Mouse (Mus musculus): ENCODE data around the gene Pax2. TPM values are rescaled to one million over a fixed set of nuclear protein-coding genes. Genes with fewer than 3 reads are reported as not detected.

The Pax2 gene
- total and polyA plus RNA-seq, 3 experiments = not detected

DNA sequence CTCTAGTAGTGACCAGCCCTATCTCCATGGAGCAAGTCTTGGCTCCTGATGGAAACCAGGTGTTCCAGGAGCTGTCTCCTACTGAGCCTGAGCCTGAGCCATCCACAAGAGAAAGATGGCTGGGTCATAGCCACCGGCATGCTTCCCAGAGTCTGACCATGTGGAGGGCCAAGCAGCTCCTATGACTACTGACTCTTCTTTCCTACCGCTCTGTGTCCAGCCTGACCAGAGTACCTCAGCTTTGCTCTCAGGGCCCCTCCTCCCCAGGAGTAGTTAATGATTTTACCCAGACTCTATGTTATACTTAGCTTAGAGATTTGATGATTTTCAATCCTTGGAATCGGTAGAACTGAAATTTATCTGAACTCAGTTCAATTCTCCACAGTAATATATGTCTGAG is 59.3 kb downstream of the Pax2 start:
- Histone ChIP-seq H3K4me3 (ENCODE audit: control insufficient read depth in 1 of 2, insufficient read depth in 1 of 2, low read depth in 2 of 2, low read length in 2 of 2) (no peak overlapping the region), H3K27ac (ENCODE audit: control insufficient read depth, low read depth, low read length) (no peak overlapping the region), H3K9ac (ENCODE audit: control insufficient read depth, low read depth, low read length, poor library complexity, severe bottlenecking) (no peak overlapping the region), H3K4me1 (ENCODE audit: control insufficient read depth in 1 of 2, insufficient read depth in 2 of 2, low read length in 2 of 2) (no peaks in the 10 kb centered on the region), H3K79me2 (ENCODE audit: control insufficient read depth, insufficient read depth, low read length, poor library complexity) (no peaks in the 10 kb centered on the region), H3K36me3 (ENCODE audit: control insufficient read depth in 1 of 2, insufficient read depth in 2 of 2, low read length in 2 of 2) (no peaks in the 10 kb centered on the region), H3K27me3 (ENCODE audit: control insufficient read depth in 1 of 2, insufficient read depth in 2 of 2, low read length in 2 of 2) (peaks cover 0 to 7% of the 10 kb centered on the region in 2 experiments), H3K9me3 (replicated peaks; ENCODE audit: insufficient read depth, low read length) (no peaks in the 10 kb centered on the region)
- DNase-seq (ENCODE audit: low read depth, low spot score) = no peak
- TF ChIP-seq MYC (IDR thresholded peaks at IDR 0.05; ENCODE audit: low read depth, low read length) (no peak), ZMIZ1 (IDR thresholded peaks at IDR 0.05; ENCODE audit: low read depth, low read length) (no peak), SMC3 (IDR thresholded peaks at IDR 0.05; ENCODE audit: low read depth, low read length) (no peak), TCF12 (IDR thresholded peaks at IDR 0.05; ENCODE audit: low read depth, low read length) (no peak)

- Histone ChIP-seq H3K36me3 (ENCODE audit: control insufficient read depth in 1 of 2, insufficient read depth in 2 of 2, low read length in 2 of 2) (no peaks in the 10 kb centered on the region), H3K79me2 (ENCODE audit: control insufficient read depth, insufficient read depth, low read length, poor library complexity) (no peaks in the 10 kb centered on the region), H3K9ac (ENCODE audit: control insufficient read depth, low read depth, low read length, poor library complexity, severe bottlenecking) (no peak overlapping the region), H3K4me1 (ENCODE audit: control insufficient read depth in 1 of 2, insufficient read depth in 2 of 2, low read length in 2 of 2) (no peaks in the 10 kb centered on the region), H3K27me3 (ENCODE audit: control insufficient read depth in 1 of 2, insufficient read depth in 2 of 2, low read length in 2 of 2) (peaks cover 0 to under 1% of the 10 kb centered on the region in 2 experiments; a peak in 2 of 4 replicates), H3K27ac (ENCODE audit: control insufficient read depth, low read depth, low read length) (no peak overlapping the region), H3K9me3 (replicated peaks; ENCODE audit: insufficient read depth, low read length) (no peaks in the 10 kb centered on the region), H3K4me3 (ENCODE audit: control insufficient read depth in 1 of 2, insufficient read depth in 1 of 2, low read depth in 2 of 2, low read length in 2 of 2) (no peak overlapping the region)
- no peak for DNase-seq (ENCODE audit: low read depth, low spot score)
- no peak for TF ChIP-seq GABPA (IDR thresholded peaks at IDR 0.05; ENCODE audit: low read depth, low read length)
- no peak for TF ChIP-seq CTCF (IDR thresholded peaks at IDR 0.05 in 2 of 3, conservative IDR thresholded peaks at IDR 0.05 in 1 of 3; ENCODE audit: control insufficient read depth in 1 of 3, insufficient read depth in 1 of 3, low read depth in 2 of 3, low read length in 3 of 3, poor library complexity in 1 of 3, severe bottlenecking in 1 of 3)
- TF ChIP-seq RCOR1 (IDR thresholded peaks at IDR 0.05; ENCODE audit: low read depth, low read length) = no peak
- TF ChIP-seq ZKSCAN1 (IDR thresholded peaks at IDR 0.05; ENCODE audit: low read depth, low read length) = no peak
- no peak for TF ChIP-seq NELFE (IDR thresholded peaks at IDR 0.05; ENCODE audit: low read depth, low read length)
- TF ChIP-seq BHLHE40 (IDR thresholded peaks at IDR 0.05; ENCODE audit: borderline replicate concordance, low read depth, low read length) = no peak
These were observed 61.7 kb downstream of the Pax2 start for GRCm38 (mm10) chr19:44817403-44818128.

- no peak for TF ChIP-seq EP300 (IDR thresholded peaks at IDR 0.05; ENCODE audit: low read depth in 1 of 2, low read length in 2 of 2)
- TF ChIP-seq GABPA (IDR thresholded peaks at IDR 0.05; ENCODE audit: low read depth, low read length) = no peak
- no peak for TF ChIP-seq BHLHE40 (IDR thresholded peaks at IDR 0.05; ENCODE audit: borderline replicate concordance, low read depth, low read length)
- no peak for TF ChIP-seq ZNF384 (IDR thresholded peaks at IDR 0.05; ENCODE audit: low read depth, low read length)
- TF ChIP-seq USF1 (IDR thresholded peaks at IDR 0.05; ENCODE audit: low read depth, low read length) = no peak
- TF ChIP-seq ZKSCAN1 (IDR thresholded peaks at IDR 0.05; ENCODE audit: low read depth, low read length) = no peak
- TF ChIP-seq SMC3 (IDR thresholded peaks at IDR 0.05; ENCODE audit: low read depth, low read length) = no peak
- no peak for TF ChIP-seq MEF2A (IDR thresholded peaks at IDR 0.05; ENCODE audit: extremely low read depth, insufficient replicate concordance, low read depth, low read length, poor library complexity, severe bottlenecking)
- Histone ChIP-seq H3K36me3 (ENCODE audit: control insufficient read depth in 1 of 2, insufficient read depth in 2 of 2, low read length in 2 of 2) (no peaks in the 10 kb centered on the region), H3K4me3 (ENCODE audit: control insufficient read depth in 1 of 2, insufficient read depth in 1 of 2, low read depth in 2 of 2, low read length in 2 of 2) (no peak overlapping the region), H3K9me3 (replicated peaks; ENCODE audit: insufficient read depth, low read length) (no peaks in the 10 kb centered on the region), H3K4me1 (ENCODE audit: control insufficient read depth in 1 of 2, insufficient read depth in 2 of 2, low read length in 2 of 2) (no peaks in the 10 kb centered on the region), H3K27me3 (ENCODE audit: control insufficient read depth in 1 of 2, insufficient read depth in 2 of 2, low read length in 2 of 2) (peaks cover 0 to 2% of the 10 kb centered on the region in 2 experiments; a peak in 2 of 4 replicates), H3K9ac (ENCODE audit: control insufficient read depth, low read depth, low read length, poor library complexity, severe bottlenecking) (no peak overlapping the region), H3K27ac (ENCODE audit: control insufficient read depth, low read depth, low read length) (no peak overlapping the region), H3K79me2 (ENCODE audit: control insufficient read depth, insufficient read depth, low read length, poor library complexity) (no peaks in the 10 kb centered on the region)
- DNase-seq (ENCODE audit: low read depth, low spot score) = no peak
These were observed 62.8 kb downstream of the Pax2 start for GRCm38 (mm10) chr19:44818676-44819075.
